Mouse (Mus musculus): ENCODE measurements around the gene Fam206a. TPM values are rescaled to one million over a fixed set of nuclear protein-coding genes. Genes with fewer than 3 reads are reported as not detected.

Gene Fam206a
- total and polyA plus RNA-seq, 2 experiments, result 0.92 to 1.1 TPM

- WGBS, result 85% methylated on average over 8 of the region's 8 CpGs
- DNase-seq (ENCODE audit: extremely low read depth, low read depth, low spot score), result no peak
- TF ChIP-seq POLR2A (IDR thresholded peaks at IDR 0.05; ENCODE audit: extremely low read depth, insufficient read depth, low read length), result no peak
- TF ChIP-seq CTCF (IDR thresholded peaks at IDR 0.05; ENCODE audit: low read depth, low read length), result no peak
- H3K4me3 ChIP-seq (ENCODE audit: insufficient read depth, low read depth, low read length), result no peak overlapping the region
- H3K27ac ChIP-seq (replicated peaks; ENCODE audit: insufficient read depth, low read depth, low read length), result no peak overlapping the region
- no peaks in the 10 kb centered on the region for H3K27me3 ChIP-seq (ENCODE audit: control insufficient read depth, insufficient read depth, low read length)
- H3K4me1 ChIP-seq (ENCODE audit: control insufficient read depth, insufficient read depth, low read length), result no peaks in the 10 kb centered on the region
- no peaks in the 10 kb centered on the region for H3K36me3 ChIP-seq (ENCODE audit: control insufficient read depth, insufficient read depth, low read length)
- no peaks in the 10 kb centered on the region; the same call in 1 of the 2 replicates for H3K79me2 ChIP-seq (ENCODE audit: control insufficient read depth, insufficient read depth, low read length)
- H3K9ac ChIP-seq (ENCODE audit: low read depth, low read length), result no peak overlapping the region
Measured at GRCm38 (mm10) chr4:56856371-56856949, 54.3 kb downstream of the Fam206a start.

GRCm38 (mm10) chr4:56858733-56859132, 56.6 kb downstream of the Fam206a start:
- WGBS, result 75% methylated on average over 9 of the region's 9 CpGs

More at GRCm38 (mm10) chr4:56858733-56859132, 56.6 kb downstream of the Fam206a start:
- no peaks in the 10 kb centered on the region for H3K79me2 ChIP-seq (ENCODE audit: control insufficient read depth, insufficient read depth, low read length)
- H3K9ac ChIP-seq (ENCODE audit: low read depth, low read length), result no peak overlapping the region
- TF ChIP-seq CTCF (IDR thresholded peaks at IDR 0.05; ENCODE audit: low read depth, low read length), result no peak
- TF ChIP-seq POLR2A (IDR thresholded peaks at IDR 0.05; ENCODE audit: extremely low read depth, insufficient read depth, low read length), result no peak
- no peaks in the 10 kb centered on the region for H3K27me3 ChIP-seq (ENCODE audit: control insufficient read depth, insufficient read depth, low read length)
- no peak for DNase-seq (ENCODE audit: extremely low read depth, low read depth, low spot score)
- no peak overlapping the region for H3K4me3 ChIP-seq (ENCODE audit: insufficient read depth, low read depth, low read length)
- H3K4me1 ChIP-seq (ENCODE audit: control insufficient read depth, insufficient read depth, low read length), result no peaks in the 10 kb centered on the region
- H3K27ac ChIP-seq (replicated peaks; ENCODE audit: insufficient read depth, low read depth, low read length), result no peak overlapping the region
- H3K36me3 ChIP-seq (ENCODE audit: control insufficient read depth, insufficient read depth, low read length), result no peaks in the 10 kb centered on the region

Other genes starting within 250 kb of the Fam206a start
- gene Gm26657, start 62.3 kb upstream of the Fam206a start, total RNA-seq (2014; rRNA removed), result not detected in 2 replicates
- not detected in 2 replicates for gene Gm26657, start 62.3 kb upstream of the Fam206a start, polyA plus RNA-seq (2012; rRNA removed)
- gene Actl7b, start 60.9 kb upstream of the Fam206a start, total RNA-seq (2014; rRNA removed), result not detected in 2 replicates
- gene Actl7b, start 60.9 kb upstream of the Fam206a start, polyA plus RNA-seq (2012; rRNA removed), result not detected in 2 replicates
- not detected in 2 replicates for gene Actl7a, start 58.9 kb upstream of the Fam206a start, total RNA-seq (2014; rRNA removed)
- gene Actl7a, start 58.9 kb upstream of the Fam206a start, polyA plus RNA-seq (2012; rRNA removed), result not detected in 2 replicates
- gene Elp1, start within 50 bp of the Fam206a start, total RNA-seq (2014; rRNA removed), result 8.1 and 9.4 TPM in 2 replicates
- gene Elp1, start within 50 bp of the Fam206a start, polyA plus RNA-seq (2012; rRNA removed), result 3.8 and 6.4 TPM in 2 replicates
- 3.4 and 3.9 TPM in 2 replicates for gene Ctnnal1, start 62.8 kb downstream of the Fam206a start, total RNA-seq (2014; rRNA removed)
- gene Ctnnal1, start 62.8 kb downstream of the Fam206a start, polyA plus RNA-seq (2012; rRNA removed), result 0.83 and 1.5 TPM in 2 replicates
- 16.3 and 20.9 TPM in 2 replicates for gene Tmem245, start 145.1 kb downstream of the Fam206a start, total RNA-seq (2014; rRNA removed)
- 4.4 and 5.3 TPM in 2 replicates for gene Tmem245, start 145.1 kb downstream of the Fam206a start, polyA plus RNA-seq (2012; rRNA removed)
- under 0.01 TPM in 1 of 2 replicates, not detected in the other for gene Frrs1l, start 188.0 kb downstream of the Fam206a start, total RNA-seq (2014; rRNA removed)
- not detected in 2 replicates for gene Frrs1l, start 188.0 kb downstream of the Fam206a start, polyA plus RNA-seq (2012; rRNA removed)